Mouse (Mus musculus) liver, embryonic 15.5 days (tissue): ENCODE measurements around the gene Igf1r. TPM values are rescaled to one million over a fixed set of nuclear protein-coding genes. Genes with fewer than 3 reads are reported as not detected.

ENCODE experiments used
- ATAC-seq: fragments of 200-750 bp; cut with Nextera tagmentation; 2 replicates; pipeline ENCODE4 v1.8.0; 2017; ENCODE audit warnings: moderate number of reproducible peaks, mild to moderate bottlenecking, moderate library complexity; ENCODE audit not compliant: insufficient read depth
- H3K27ac ChIP-seq: fragments of 300-500 bp; sonication (generic); replicated peaks from 2 replicates; pipeline ENCODE4 v1.5.1; 2015; ENCODE audit warnings: mild to moderate bottlenecking, inconsistent platforms
- H3K27me3 ChIP-seq: fragments of 300-500 bp; sonication (generic); 2 replicates; pipeline ENCODE4 v1.6.1; 2015; ENCODE audit warnings: mild to moderate bottlenecking, inconsistent platforms
- H3K36me3 ChIP-seq: fragments of 300-500 bp; sonication (generic); replicated peaks from 2 replicates; pipeline ENCODE4 v1.6.1; 2015; ENCODE audit warnings: moderate library complexity, mild to moderate bottlenecking, inconsistent platforms
- H3K4me1 ChIP-seq: fragments of 300-500 bp; sonication (generic); replicated peaks from 2 replicates; pipeline ENCODE4 v1.6.1; 2015; ENCODE audit warnings: inconsistent platforms
- H3K4me2 ChIP-seq: fragments of 300-500 bp; sonication (generic); 2 replicates; pipeline ENCODE4 v1.6.1; 2015; ENCODE audit warnings: moderate library complexity, mild to moderate bottlenecking, inconsistent platforms
- H3K4me3 ChIP-seq: fragments of 300-500 bp; sonication (generic); replicated peaks from 2 replicates; pipeline ENCODE4 v1.5.1; 2015; ENCODE audit warnings: mild to moderate bottlenecking, inconsistent platforms
- H3K9ac ChIP-seq: fragments of 300-500 bp; sonication (generic); 2 replicates; pipeline ENCODE4 v1.6.1; 2015; ENCODE audit warnings: moderate library complexity, mild to moderate bottlenecking, inconsistent platforms
- H3K9me3 ChIP-seq: fragments of 300-500 bp; sonication (generic); replicated peaks from 2 replicates; pipeline ENCODE4 v1.6.1; 2016; ENCODE audit warnings: inconsistent platforms
- WGBS: fragments of 180-500 bp; shearing (Covaris S2); methylation state at CpG from one replicate; pipeline ENCODE4 v1.1.7; 2015; ENCODE audit warnings: mixed read lengths; ENCODE audit not compliant: insufficient replicate concordance; 5-methylcytosine and 5-hydroxymethylcytosine counted together
- polyA plus RNA-seq: library from polyadenylated mRNA; unstranded; fragments of >200 nt; fragmentation: Nextera tagmentation; extraction: Ambion mirVana; gene quantifications from 2 replicates; pipeline ENCODE4 v1.2.1, GENCODE M21; 2015

The Igf1r gene
- polyA plus RNA-seq, 1 experiment from 2014 or later: 2.6 TPM

GRCm38 (mm10) chr7:68205776-68206427, 253.3 kb downstream of the Igf1r start:
- Histone ChIP-seq H3K36me3 (peaks cover 44% of the 10 kb centered on the region), H3K4me2 (no peak overlapping the region), H3K27me3 (no peaks in the 10 kb centered on the region), H3K27ac (no peak overlapping the region), H3K9me3 (no peaks in the 10 kb centered on the region), H3K9ac (no peak overlapping the region), H3K4me1 (no peaks in the 10 kb centered on the region), H3K4me3 (no peak overlapping the region)
- ATAC-seq: no peak
- 78% methylated on average over 8 of the region's 8 CpGs for WGBS

GRCm38 (mm10) chr7:68209039-68209438, 256.4 kb downstream of the Igf1r start:
- H3K4me1 ChIP-seq: no peaks in the 10 kb centered on the region
- peaks cover 40% of the 10 kb centered on the region for H3K36me3 ChIP-seq
- H3K9me3 ChIP-seq: no peaks in the 10 kb centered on the region
- no peaks in the 10 kb centered on the region for H3K27me3 ChIP-seq
- no peak overlapping the region for H3K4me3 ChIP-seq
- no peak overlapping the region for H3K27ac ChIP-seq
- H3K4me2 ChIP-seq: no peak overlapping the region
- H3K9ac ChIP-seq: no peak overlapping the region
- 58% methylated on average over 6 of the region's 6 CpGs for WGBS
- ATAC-seq: no peak

- Histone ChIP-seq H3K4me1 (no peaks in the 10 kb centered on the region), H3K9me3 (no peaks in the 10 kb centered on the region), H3K27me3 (no peaks in the 10 kb centered on the region), H3K4me2 (no peak overlapping the region), H3K4me3 (no peak overlapping the region), H3K9ac (no peak overlapping the region), H3K36me3 (peaks cover 47% of the 10 kb centered on the region), H3K27ac (no peak overlapping the region)
- WGBS: 75% methylated on average over 4 of the region's 4 CpGs
- ATAC-seq: no peak
These were observed 257.8 kb downstream of the Igf1r start for GRCm38 (mm10) chr7:68210417-68210816.

- no peaks in the 10 kb centered on the region for H3K27me3 ChIP-seq
- H3K4me3 ChIP-seq: no peak overlapping the region
- H3K9ac ChIP-seq: no peak overlapping the region
- H3K4me1 ChIP-seq: no peaks in the 10 kb centered on the region
- H3K27ac ChIP-seq: no peak overlapping the region
- no peak for ATAC-seq
- H3K9me3 ChIP-seq: no peaks in the 10 kb centered on the region
- 74% methylated on average over 7 of the region's 7 CpGs for WGBS
- peaks cover 51% of the 10 kb centered on the region for H3K36me3 ChIP-seq
- no peak overlapping the region for H3K4me2 ChIP-seq
These were observed 259.3 kb downstream of the Igf1r start for GRCm38 (mm10) chr7:68211883-68212282.

GRCm38 (mm10) chr7:68213842-68214241, 261.2 kb downstream of the Igf1r start:
- no peak for ATAC-seq
- Histone ChIP-seq H3K4me2 (no peak overlapping the region), H3K9ac (no peak overlapping the region), H3K27me3 (no peaks in the 10 kb centered on the region), H3K4me1 (no peaks in the 10 kb centered on the region), H3K9me3 (no peaks in the 10 kb centered on the region), H3K27ac (no peak overlapping the region), H3K4me3 (no peak overlapping the region), H3K36me3 (peaks cover 44% of the 10 kb centered on the region)
- 56% methylated on average over 5 of the region's 5 CpGs for WGBS

- Histone ChIP-seq H3K36me3 (peaks cover 39% of the 10 kb centered on the region), H3K9ac (no peak overlapping the region), H3K4me1 (no peaks in the 10 kb centered on the region), H3K9me3 (no peaks in the 10 kb centered on the region), H3K27me3 (no peaks in the 10 kb centered on the region), H3K27ac (no peak overlapping the region), H3K4me3 (no peak overlapping the region), H3K4me2 (no peak overlapping the region)
- no peak for ATAC-seq
- 79% methylated on average over 18 of the region's 18 CpGs for WGBS
These were observed 263.0 kb downstream of the Igf1r start for GRCm38 (mm10) chr7:68215522-68216070.

- ATAC-seq: no peak
- no peaks in the 10 kb centered on the region for H3K9me3 ChIP-seq
- H3K4me2 ChIP-seq: no peak overlapping the region
- no peak overlapping the region for H3K9ac ChIP-seq
- H3K4me1 ChIP-seq: no peaks in the 10 kb centered on the region
- no peak overlapping the region for H3K27ac ChIP-seq
- peaks cover 27% of the 10 kb centered on the region for H3K36me3 ChIP-seq
- no peak overlapping the region for H3K4me3 ChIP-seq
- WGBS: 78% methylated on average over 11 of the region's 11 CpGs
- no peaks in the 10 kb centered on the region for H3K27me3 ChIP-seq
These were observed 266.3 kb downstream of the Igf1r start for GRCm38 (mm10) chr7:68218879-68219278.

- H3K4me2 ChIP-seq: no peak overlapping the region
- WGBS: 77% methylated on average over 9 of the region's 9 CpGs
- H3K4me1 ChIP-seq: no peaks in the 10 kb centered on the region
- ATAC-seq: no peak
- H3K36me3 ChIP-seq: peaks cover 21% of the 10 kb centered on the region
- no peak overlapping the region for H3K27ac ChIP-seq
- no peaks in the 10 kb centered on the region for H3K9me3 ChIP-seq
- H3K9ac ChIP-seq: no peak overlapping the region
- no peaks in the 10 kb centered on the region for H3K27me3 ChIP-seq
- H3K4me3 ChIP-seq: no peak overlapping the region
These were observed 269.1 kb downstream of the Igf1r start for GRCm38 (mm10) chr7:68221677-68222230.

- 74% methylated on average over 13 of the region's 13 CpGs for WGBS
- Histone ChIP-seq H3K9ac (no peak overlapping the region), H3K9me3 (no peaks in the 10 kb centered on the region), H3K4me3 (no peak overlapping the region), H3K36me3 (peaks cover 24% of the 10 kb centered on the region), H3K27me3 (no peaks in the 10 kb centered on the region), H3K4me2 (no peak overlapping the region), H3K4me1 (no peaks in the 10 kb centered on the region), H3K27ac (no peak overlapping the region)
- no peak for ATAC-seq
These were observed 270.8 kb downstream of the Igf1r start for GRCm38 (mm10) chr7:68223356-68223808.

GRCm38 (mm10) chr7:68224006-68224405, 271.4 kb downstream of the Igf1r start:
- peaks cover 18% of the 10 kb centered on the region for H3K36me3 ChIP-seq
- no peak overlapping the region for H3K4me2 ChIP-seq
- H3K27ac ChIP-seq: no peak overlapping the region
- no peaks in the 10 kb centered on the region for H3K4me1 ChIP-seq
- no peaks in the 10 kb centered on the region for H3K27me3 ChIP-seq
- no peak overlapping the region for H3K9ac ChIP-seq
- no peak overlapping the region for H3K4me3 ChIP-seq
- ATAC-seq: no peak
- no peaks in the 10 kb centered on the region for H3K9me3 ChIP-seq
- WGBS: 79% methylated on average over 5 of the region's 5 CpGs

GRCm38 (mm10) chr7:68225427-68226054, 272.9 kb downstream of the Igf1r start:
- no peaks in the 10 kb centered on the region for H3K4me1 ChIP-seq
- ATAC-seq: no peak
- H3K9ac ChIP-seq: no peak overlapping the region
- WGBS: 62% methylated on average over 9 of the region's 9 CpGs
- no peak overlapping the region for H3K27ac ChIP-seq
- H3K4me2 ChIP-seq: no peak overlapping the region
- no peak overlapping the region for H3K4me3 ChIP-seq
- H3K27me3 ChIP-seq: no peaks in the 10 kb centered on the region
- no peaks in the 10 kb centered on the region for H3K9me3 ChIP-seq
- H3K36me3 ChIP-seq: peaks cover 13% of the 10 kb centered on the region
